Mouse (Mus musculus): ENCODE measurements around the gene Caly. TPM values are rescaled to one million over a fixed set of nuclear protein-coding genes. Genes with fewer than 3 reads are reported as not detected.

Gene Caly
- polyA plus RNA-seq, 1 experiment, result 4.6 TPM

GRCm38 (mm10) chr7:140063092-140063491 is 19.3 kb downstream of the Caly start:
- H3K27ac ChIP-seq (ENCODE audit: control insufficient read depth, insufficient read depth, low read depth, low read length), result no peak overlapping the region
- TF ChIP-seq CTCF (IDR thresholded peaks at IDR 0.05; ENCODE audit: control insufficient read depth, insufficient read depth, insufficient replicate concordance, low read depth, low read length), result peak; percentile 73; the same call in 1 of the 2 replicates
- TF ChIP-seq POLR2A (IDR thresholded peaks at IDR 0.05; ENCODE audit: control insufficient read depth, low read depth, low read length), result no peak
- H3K36me3 ChIP-seq (ENCODE audit: control insufficient read depth, insufficient read depth, low read length), result no peaks in the 10 kb centered on the region
- H3K27me3 ChIP-seq (ENCODE audit: control insufficient read depth, insufficient read depth, low read length), result no peaks in the 10 kb centered on the region
- H3K4me1 ChIP-seq (ENCODE audit: control insufficient read depth, insufficient read depth, low read length), result peaks cover 13% of the 10 kb centered on the region
- no peak overlapping the region for H3K4me3 ChIP-seq (ENCODE audit: control insufficient read depth, low read depth, low read length)

- Histone ChIP-seq H3K4me1 (ENCODE audit: control insufficient read depth, insufficient read depth, low read length) (peaks cover 16% of the 10 kb centered on the region), H3K27ac (ENCODE audit: control insufficient read depth, insufficient read depth, low read depth, low read length) (no peak overlapping the region), H3K36me3 (ENCODE audit: control insufficient read depth, insufficient read depth, low read length) (no peaks in the 10 kb centered on the region), H3K4me3 (ENCODE audit: control insufficient read depth, low read depth, low read length) (no peak overlapping the region), H3K27me3 (ENCODE audit: control insufficient read depth, insufficient read depth, low read length) (no peaks in the 10 kb centered on the region; the same call in 1 of the 2 replicates)
- TF ChIP-seq POLR2A (IDR thresholded peaks at IDR 0.05; ENCODE audit: control insufficient read depth, low read depth, low read length) (no peak), CTCF (IDR thresholded peaks at IDR 0.05; ENCODE audit: control insufficient read depth, insufficient read depth, insufficient replicate concordance, low read depth, low read length) (no peak)
These were observed 20.0 kb downstream of the Caly start for GRCm38 (mm10) chr7:140062307-140062706.

- no peaks in the 10 kb centered on the region for H3K36me3 ChIP-seq (ENCODE audit: control insufficient read depth, insufficient read depth, low read length)
- H3K4me3 ChIP-seq (ENCODE audit: control insufficient read depth, low read depth, low read length), result no peak overlapping the region
- TF ChIP-seq CTCF (IDR thresholded peaks at IDR 0.05; ENCODE audit: control insufficient read depth, insufficient read depth, insufficient replicate concordance, low read depth, low read length) (no peak), POLR2A (IDR thresholded peaks at IDR 0.05; ENCODE audit: control insufficient read depth, low read depth, low read length) (no peak)
- H3K27me3 ChIP-seq (ENCODE audit: control insufficient read depth, insufficient read depth, low read length), result no peaks in the 10 kb centered on the region; the same call in 1 of the 2 replicates
- H3K27ac ChIP-seq (ENCODE audit: control insufficient read depth, insufficient read depth, low read depth, low read length), result no peak overlapping the region
- H3K4me1 ChIP-seq (ENCODE audit: control insufficient read depth, insufficient read depth, low read length), result peaks cover 16% of the 10 kb centered on the region
These were observed 20.6 kb downstream of the Caly start for GRCm38 (mm10) chr7:140061832-140062130.

- H3K36me3 ChIP-seq (ENCODE audit: control insufficient read depth, insufficient read depth, low read length), result no peaks in the 10 kb centered on the region
- peaks cover 16% of the 10 kb centered on the region for H3K4me1 ChIP-seq (ENCODE audit: control insufficient read depth, insufficient read depth, low read length)
- TF ChIP-seq CTCF (IDR thresholded peaks at IDR 0.05; ENCODE audit: control insufficient read depth, insufficient read depth, insufficient replicate concordance, low read depth, low read length) (no peak), POLR2A (IDR thresholded peaks at IDR 0.05; ENCODE audit: control insufficient read depth, low read depth, low read length) (no peak)
- no peaks in the 10 kb centered on the region; the same call in 1 of the 2 replicates for H3K27me3 ChIP-seq (ENCODE audit: control insufficient read depth, insufficient read depth, low read length)
- no peak overlapping the region for H3K27ac ChIP-seq (ENCODE audit: control insufficient read depth, insufficient read depth, low read depth, low read length)
- H3K4me3 ChIP-seq (ENCODE audit: control insufficient read depth, low read depth, low read length), result no peak overlapping the region; the same call in 1 of the 2 replicates
These were observed 21.2 kb downstream of the Caly start for GRCm38 (mm10) chr7:140060936-140061831.

DNA sequence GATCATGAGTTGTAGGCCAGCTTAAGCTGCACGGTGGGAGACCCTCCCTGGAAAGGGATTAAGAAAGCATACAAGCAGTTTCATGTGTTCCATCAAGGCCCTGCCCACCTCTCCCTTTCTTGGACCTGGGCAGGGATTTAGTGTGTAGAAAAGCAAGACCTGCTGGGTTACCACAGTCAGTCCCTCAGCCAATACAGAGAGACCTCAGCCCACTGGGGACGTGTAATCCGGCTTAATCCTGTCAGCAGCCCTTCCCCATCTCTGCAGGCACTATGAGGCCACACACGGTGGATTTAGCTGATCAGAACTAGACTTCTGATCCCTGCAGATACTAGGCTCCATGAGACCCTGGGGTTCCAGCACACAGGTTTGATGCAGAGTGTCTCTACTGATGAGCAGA is 22.7 kb downstream of the Caly start:
- H3K36me3 ChIP-seq (ENCODE audit: control insufficient read depth, insufficient read depth, low read length), result no peaks in the 10 kb centered on the region
- H3K27me3 ChIP-seq (ENCODE audit: control insufficient read depth, insufficient read depth, low read length), result no peaks in the 10 kb centered on the region; the same call in 1 of the 2 replicates
- peaks cover 14% of the 10 kb centered on the region for H3K4me1 ChIP-seq (ENCODE audit: control insufficient read depth, insufficient read depth, low read length)
- H3K4me3 ChIP-seq (ENCODE audit: control insufficient read depth, low read depth, low read length), result no peak overlapping the region
- TF ChIP-seq CTCF (IDR thresholded peaks at IDR 0.05; ENCODE audit: control insufficient read depth, insufficient read depth, insufficient replicate concordance, low read depth, low read length), result no peak
- no peak overlapping the region for H3K27ac ChIP-seq (ENCODE audit: control insufficient read depth, insufficient read depth, low read depth, low read length)

- Histone ChIP-seq H3K4me3 (ENCODE audit: control insufficient read depth, low read depth, low read length) (no peak overlapping the region), H3K27ac (ENCODE audit: control insufficient read depth, insufficient read depth, low read depth, low read length) (no peak overlapping the region), H3K4me1 (ENCODE audit: control insufficient read depth, insufficient read depth, low read length) (peaks cover 14% of the 10 kb centered on the region), H3K27me3 (ENCODE audit: control insufficient read depth, insufficient read depth, low read length) (no peaks in the 10 kb centered on the region; the same call in 1 of the 2 replicates), H3K36me3 (ENCODE audit: control insufficient read depth, insufficient read depth, low read length) (no peaks in the 10 kb centered on the region)
- TF ChIP-seq CTCF (IDR thresholded peaks at IDR 0.05; ENCODE audit: control insufficient read depth, insufficient read depth, insufficient replicate concordance, low read depth, low read length), result no peak
These were observed 23.8 kb downstream of the Caly start for GRCm38 (mm10) chr7:140058528-140058927.

- H3K27ac ChIP-seq (ENCODE audit: control insufficient read depth, insufficient read depth, low read depth, low read length), result no peak overlapping the region
- no peaks in the 10 kb centered on the region; the same call in 1 of the 2 replicates for H3K27me3 ChIP-seq (ENCODE audit: control insufficient read depth, insufficient read depth, low read length)
- peaks cover 14% of the 10 kb centered on the region for H3K4me1 ChIP-seq (ENCODE audit: control insufficient read depth, insufficient read depth, low read length)
- H3K36me3 ChIP-seq (ENCODE audit: control insufficient read depth, insufficient read depth, low read length), result no peaks in the 10 kb centered on the region
- no peak for TF ChIP-seq POLR2A (IDR thresholded peaks at IDR 0.05; ENCODE audit: control insufficient read depth, low read depth, low read length)
- no peak for TF ChIP-seq CTCF (IDR thresholded peaks at IDR 0.05; ENCODE audit: control insufficient read depth, insufficient read depth, insufficient replicate concordance, low read depth, low read length)
- no peak overlapping the region; the same call in 1 of the 2 replicates for H3K4me3 ChIP-seq (ENCODE audit: control insufficient read depth, low read depth, low read length)
These were observed 24.6 kb downstream of the Caly start for GRCm38 (mm10) chr7:140057413-140058407.
